Mouse (Mus musculus): Measurements from ENCODE around the gene Fam71d. TPM values are rescaled to one million over a fixed set of nuclear protein-coding genes. Genes with fewer than 3 reads are reported as not detected.

Gene Fam71d
- polyA plus RNA-seq, 1 experiment from 2014 or later, result 0.46 TPM

DNA sequence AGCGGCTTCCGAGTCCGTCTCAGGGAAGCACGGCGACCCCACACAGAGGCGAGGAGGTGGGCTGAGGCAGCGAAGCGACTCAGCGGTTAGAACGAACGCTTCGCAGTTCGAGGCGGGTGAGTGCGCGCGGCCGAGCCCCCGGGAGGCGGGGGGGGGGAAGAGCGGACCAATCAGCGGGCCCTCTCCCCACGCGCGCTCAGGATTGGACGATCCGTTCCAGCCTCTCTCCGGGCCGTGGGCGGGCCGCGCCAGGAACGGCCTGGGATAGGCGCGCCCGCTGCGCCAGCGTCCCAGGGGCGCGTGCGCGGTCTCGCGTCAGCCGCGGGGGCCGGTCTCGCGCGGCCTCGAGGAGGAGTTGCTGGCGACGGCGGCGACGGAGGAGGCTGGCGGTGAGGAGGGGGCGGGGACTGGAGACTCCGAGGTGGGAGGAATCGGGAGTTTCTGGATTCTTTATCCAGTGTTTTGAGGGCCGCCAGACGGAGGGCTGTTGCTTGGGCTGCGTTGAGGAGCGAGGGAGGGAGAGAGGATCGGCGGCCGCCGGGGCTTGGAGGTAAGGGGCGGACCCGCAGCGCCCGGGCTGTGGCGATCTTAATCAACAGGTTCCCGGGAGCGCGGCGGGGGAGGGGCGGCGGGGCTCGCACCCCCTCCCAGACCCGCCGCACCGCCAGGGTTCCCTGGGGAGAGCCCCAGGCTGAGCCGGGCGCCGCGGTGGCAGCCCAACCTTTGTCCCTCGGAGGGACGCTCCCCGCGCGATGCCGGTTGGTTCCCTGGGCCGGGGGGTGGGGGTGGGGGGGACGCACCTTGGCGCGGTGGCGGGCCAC is 57.4 kb downstream of the Fam71d start, which contains the start of gene Mpp5:
TSS of gene Mpp5 (plus strand) at position 351 of the 821 bp plus-strand sequence.
- Histone ChIP-seq H3K36me3 (ENCODE audit: control insufficient read depth, insufficient read depth) (no peaks in the 10 kb centered on the region), H3K27me3 (replicated peaks; ENCODE audit: control insufficient read depth, insufficient read depth, low read length) (peaks cover 5% of the 10 kb centered on the region), H3K27ac (ENCODE audit: low read length) (peak within 1 kb of the TSS; percentile 80), H3K4me2 (ENCODE audit: low read length) (peak within 1 kb of the TSS; percentile 99), H3K9ac (replicated peaks; ENCODE audit: low read depth, low read length) (peak within 1 kb of the TSS; percentile 69), H3K4me1 (replicated peaks; ENCODE audit: control insufficient read depth, insufficient read depth, low read length) (peaks cover 6% of the 10 kb centered on the region; the same call in 1 of the 2 replicates), H3K4me3 (replicated peaks; ENCODE audit: low read length) (peak within 1 kb of the TSS; percentile 78), H3K9me3 (ENCODE audit: control insufficient read depth, low read length) (no peaks in the 10 kb centered on the region)
- ATAC-seq, result peak; percentile 100
- WGBS, result under 1% methylated on average over 86 of the region's 98 CpGs

GRCm38 (mm10) chr12:78749378-78749801 is 58.1 kb downstream of the Fam71d start:
- H3K9ac ChIP-seq (replicated peaks; ENCODE audit: low read depth, low read length), result peak overlapping the region; percentile 69
- peaks cover 5% of the 10 kb centered on the region for H3K27me3 ChIP-seq (replicated peaks; ENCODE audit: control insufficient read depth, insufficient read depth, low read length)
- peak overlapping the region; percentile 80 for H3K27ac ChIP-seq (ENCODE audit: low read length)
- no peaks in the 10 kb centered on the region for H3K36me3 ChIP-seq (ENCODE audit: control insufficient read depth, insufficient read depth)
- ATAC-seq, result peak; percentile 16
- H3K4me1 ChIP-seq (replicated peaks; ENCODE audit: control insufficient read depth, insufficient read depth, low read length), result peaks cover 6% of the 10 kb centered on the region; the same call in 1 of the 2 replicates
- peak overlapping the region; percentile 78 for H3K4me3 ChIP-seq (replicated peaks; ENCODE audit: low read length)
- H3K4me2 ChIP-seq (ENCODE audit: low read length), result peak overlapping the region; percentile 53
- no peaks in the 10 kb centered on the region for H3K9me3 ChIP-seq (ENCODE audit: control insufficient read depth, low read length)
- WGBS, result 0% methylated on average over 23 of the region's 25 CpGs

- Histone ChIP-seq H3K4me1 (replicated peaks; ENCODE audit: control insufficient read depth, insufficient read depth, low read length) (no peaks in the 10 kb centered on the region), H3K36me3 (ENCODE audit: control insufficient read depth, insufficient read depth) (no peaks in the 10 kb centered on the region), H3K4me3 (replicated peaks; ENCODE audit: low read length) (no peak overlapping the region), H3K9ac (replicated peaks; ENCODE audit: low read depth, low read length) (no peak overlapping the region), H3K27me3 (replicated peaks; ENCODE audit: control insufficient read depth, insufficient read depth, low read length) (no peaks in the 10 kb centered on the region), H3K27ac (ENCODE audit: low read length) (no peak overlapping the region), H3K4me2 (ENCODE audit: low read length) (no peak overlapping the region), H3K9me3 (ENCODE audit: control insufficient read depth, low read length) (no peaks in the 10 kb centered on the region)
- no peak for ATAC-seq
These were observed 70.6 kb downstream of the Fam71d start for GRCm38 (mm10) chr12:78761979-78762378.

- Histone ChIP-seq H3K4me1 (replicated peaks; ENCODE audit: control insufficient read depth, insufficient read depth, low read length) (no peaks in the 10 kb centered on the region), H3K27ac (ENCODE audit: low read length) (no peak overlapping the region), H3K4me2 (ENCODE audit: low read length) (no peak overlapping the region), H3K9ac (replicated peaks; ENCODE audit: low read depth, low read length) (no peak overlapping the region), H3K36me3 (ENCODE audit: control insufficient read depth, insufficient read depth) (no peaks in the 10 kb centered on the region), H3K27me3 (replicated peaks; ENCODE audit: control insufficient read depth, insufficient read depth, low read length) (no peaks in the 10 kb centered on the region), H3K9me3 (ENCODE audit: control insufficient read depth, low read length) (no peaks in the 10 kb centered on the region), H3K4me3 (replicated peaks; ENCODE audit: low read length) (no peak overlapping the region)
- 81% methylated on average over 6 of the region's 6 CpGs for WGBS
- no peak for ATAC-seq
These were observed 77.8 kb downstream of the Fam71d start for GRCm38 (mm10) chr12:78769031-78769713.

DNA sequence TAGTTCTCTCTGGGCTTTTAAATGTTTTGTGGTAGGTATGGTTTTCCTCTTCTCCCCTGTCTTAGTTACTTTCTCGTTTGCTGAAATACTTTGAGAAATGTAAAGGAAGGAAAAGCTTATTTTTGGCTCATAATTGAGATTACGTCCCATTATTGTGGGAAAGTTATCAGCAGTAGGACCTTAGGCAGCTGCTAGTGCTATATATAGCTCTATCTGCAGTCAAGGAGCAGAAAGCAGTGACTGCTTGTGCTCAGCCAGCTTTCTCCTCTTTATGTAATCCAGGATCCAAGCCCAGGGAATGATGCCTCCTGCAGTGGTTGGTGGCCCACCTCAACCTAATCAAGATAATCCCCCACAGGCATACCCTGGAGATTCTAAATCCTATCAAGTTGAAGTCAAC is 81.9 kb downstream of the Fam71d start:
- H3K36me3 ChIP-seq (ENCODE audit: control insufficient read depth, insufficient read depth), result no peaks in the 10 kb centered on the region
- H3K27me3 ChIP-seq (replicated peaks; ENCODE audit: control insufficient read depth, insufficient read depth, low read length), result no peaks in the 10 kb centered on the region
- H3K4me1 ChIP-seq (replicated peaks; ENCODE audit: control insufficient read depth, insufficient read depth, low read length), result no peaks in the 10 kb centered on the region
- no peak overlapping the region for H3K4me3 ChIP-seq (replicated peaks; ENCODE audit: low read length)
- H3K9me3 ChIP-seq (ENCODE audit: control insufficient read depth, low read length), result no peaks in the 10 kb centered on the region
- H3K27ac ChIP-seq (ENCODE audit: low read length), result no peak overlapping the region
- no peak overlapping the region for H3K9ac ChIP-seq (replicated peaks; ENCODE audit: low read depth, low read length)
- H3K4me2 ChIP-seq (ENCODE audit: low read length), result no peak overlapping the region
- WGBS, result 84% methylated on average over 2 of the region's 2 CpGs
- no peak for ATAC-seq

DNA sequence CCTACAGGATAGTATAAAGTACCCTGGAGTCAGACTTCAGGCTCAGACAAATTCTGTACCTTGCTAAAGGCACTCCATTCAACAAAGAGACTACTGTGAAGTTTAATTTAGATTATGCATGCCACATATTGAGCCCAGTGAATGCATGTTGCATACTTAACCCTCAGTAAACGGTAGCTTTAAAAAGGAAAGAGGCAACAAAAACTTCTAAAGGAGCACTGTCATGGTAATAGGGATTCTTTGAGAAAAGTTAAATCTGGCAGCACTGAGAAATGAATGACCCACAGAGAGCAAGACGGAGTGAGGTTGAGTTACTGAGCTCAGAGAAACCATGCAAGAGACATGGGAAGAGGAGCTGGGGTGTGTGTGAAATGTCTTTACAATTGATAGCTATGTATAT is 86.6 kb downstream of the Fam71d start:
- Histone ChIP-seq H3K27me3 (replicated peaks; ENCODE audit: control insufficient read depth, insufficient read depth, low read length) (no peaks in the 10 kb centered on the region), H3K9ac (replicated peaks; ENCODE audit: low read depth, low read length) (no peak overlapping the region), H3K27ac (ENCODE audit: low read length) (no peak overlapping the region), H3K4me1 (replicated peaks; ENCODE audit: control insufficient read depth, insufficient read depth, low read length) (no peaks in the 10 kb centered on the region), H3K9me3 (ENCODE audit: control insufficient read depth, low read length) (no peaks in the 10 kb centered on the region), H3K36me3 (ENCODE audit: control insufficient read depth, insufficient read depth) (no peaks in the 10 kb centered on the region), H3K4me3 (replicated peaks; ENCODE audit: low read length) (no peak overlapping the region), H3K4me2 (ENCODE audit: low read length) (no peak overlapping the region)
- 3% methylated on average over 2 of the region's 2 CpGs for WGBS
- ATAC-seq, result 0 out of 2 replicates have a peak, but pooled peaks have one; percentile 31

DNA sequence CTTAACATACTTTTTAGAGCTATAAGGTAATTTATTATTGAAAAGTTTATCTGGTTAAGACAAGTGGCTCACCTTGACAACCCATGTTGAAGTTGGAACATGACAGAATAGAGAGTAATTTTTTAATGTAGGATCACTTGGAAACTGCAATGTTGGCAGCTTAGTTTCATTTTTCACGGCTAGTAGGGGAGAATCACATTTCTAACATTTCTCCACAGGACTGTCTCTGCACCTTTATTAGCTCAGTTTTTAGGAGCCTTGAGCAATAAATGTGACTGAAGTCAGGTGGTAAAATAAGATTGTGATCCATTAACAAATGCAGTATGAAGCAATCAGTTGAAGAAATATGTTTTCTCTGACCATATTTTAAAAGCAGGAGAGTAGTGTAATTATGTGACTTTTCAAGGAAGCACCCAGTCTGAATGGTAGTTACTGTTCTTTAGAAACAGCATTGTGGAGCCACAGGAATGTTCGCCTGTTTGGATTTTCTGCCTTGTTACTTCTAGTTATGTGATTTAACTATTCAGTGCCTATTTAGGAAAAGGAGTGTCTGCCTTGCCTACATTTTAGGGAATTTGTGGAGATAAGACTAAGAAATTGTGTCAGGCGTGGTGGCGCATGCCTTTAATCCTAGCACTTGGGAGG is 87.2 kb downstream of the Fam71d start:
- no peaks in the 10 kb centered on the region for H3K36me3 ChIP-seq (ENCODE audit: control insufficient read depth, insufficient read depth)
- H3K4me3 ChIP-seq (replicated peaks; ENCODE audit: low read length), result no peak overlapping the region
- H3K9ac ChIP-seq (replicated peaks; ENCODE audit: low read depth, low read length), result no peak overlapping the region
- 43% methylated on average over 4 of the region's 4 CpGs for WGBS
- no peak overlapping the region for H3K27ac ChIP-seq (ENCODE audit: low read length)
- no peak for ATAC-seq
- no peaks in the 10 kb centered on the region for H3K4me1 ChIP-seq (replicated peaks; ENCODE audit: control insufficient read depth, insufficient read depth, low read length)
- no peak overlapping the region for H3K4me2 ChIP-seq (ENCODE audit: low read length)
- no peaks in the 10 kb centered on the region for H3K27me3 ChIP-seq (replicated peaks; ENCODE audit: control insufficient read depth, insufficient read depth, low read length)
- H3K9me3 ChIP-seq (ENCODE audit: control insufficient read depth, low read length), result no peaks in the 10 kb centered on the region
